In genomic region chr8:70762118-70762517, GRCm38 (mm10) we compare ENCODE assay signal across 13 mouse cellular contexts. TPM values are rescaled to one million over a fixed set of nuclear protein-coding genes. Genes with fewer than 3 reads are reported as not detected.
DNase-seq lines count a peak whose midpoint lies in the region; ATAC-seq and TF ChIP-seq lines count a peak whose summit lies in the region.
"Had no signal": no experiment of that assay in that cellular context is flagged by ENCODE, and none has a peak within 500 bp of the region (broad histone marks: within the 10 kb centered on the region; RNA-seq: fewer than 3 reads in every experiment).

No protein-coding gene starts in this region.

- H3K27ac ChIP-seq in MEL (ENCODE audit: control insufficient read depth, low read depth, low read length), result peak overlapping the region; percentile 83
- peak overlapping the region; percentile 53; the same call in 1 of the 2 replicates for H3K27ac ChIP-seq in liver, embryonic 11.5 days (ENCODE audit: low read depth, low read length)
- H3K27ac ChIP-seq in midbrain, embryonic 10.5 days (replicated peaks), result no peak overlapping the region
- H3K27ac ChIP-seq in thymus, adult 2 months (ENCODE audit: control insufficient read depth, insufficient read depth, low read length), result no peak overlapping the region

- intact Hi-C loops in gastrocnemius, postnatal 14 days (cut with DNase I; ENCODE audit: low total_unique reads), result no loop called here

- DNase-seq in gastrocnemius, postnatal 14 days, result peak; percentile 4
- no peak for DNase-seq in gastrocnemius, adult 8-10 months (ENCODE audit: low spot score in 2 of 2)
- DNase-seq in 416B (ENCODE audit: low read depth) (peak; percentile 54), MEL (ENCODE audit: low read depth, low spot score) (peak; percentile 81)
- DNase-seq in liver, embryonic 11.5 days (ENCODE audit: low spot score), result no peak
- DNase-seq in midbrain, embryonic 10.5 days (ENCODE audit: low spot score), result no peak
- DNase-seq in lung, postnatal 4 days, result no peak
- no peak for DNase-seq in thymus, adult 2 months
- DNase-seq: kidney, adult 8-10 months; thymus, postnatal 4 days had no signal

- peaks cover 11% of the 10 kb centered on the region for H3K79me2 ChIP-seq in MEL (ENCODE audit: control insufficient read depth, insufficient read depth, low read length, poor library complexity)

- no peaks in the 10 kb centered on the region for H3K9me3 ChIP-seq in MEL (replicated peaks; ENCODE audit: insufficient read depth, low read length)
- H3K9me3 ChIP-seq in liver, embryonic 11.5 days (ENCODE audit: control insufficient read depth, low read length), result no peaks in the 10 kb centered on the region
- H3K9me3 ChIP-seq in midbrain, embryonic 10.5 days (replicated peaks), result no peaks in the 10 kb centered on the region
- H3K9me3 ChIP-seq: hindbrain, embryonic 12.5 days had no signal

- peak in 1 of 2 experiments; percentile 40; a peak in 1 of 4 replicates for TF ChIP-seq POLR2A in MEL (IDR thresholded peaks at IDR 0.05; ENCODE audit: control insufficient read depth in 1 of 2, insufficient read depth in 1 of 2, low read depth in 1 of 2, low read length in 2 of 2, poor library complexity in 1 of 2)
- TF ChIP-seq POLR2A in thymus, adult 2 months (IDR thresholded peaks at IDR 0.05; ENCODE audit: control insufficient read depth, extremely low read depth, insufficient read depth, low read length, poor library complexity), result no peak

- TF ChIP-seq RAD21 in MEL (IDR thresholded peaks at IDR 0.05; ENCODE audit: low read depth, low read length), result no peak

- H3K9ac ChIP-seq in MEL (ENCODE audit: control insufficient read depth, low read depth, low read length, poor library complexity, severe bottlenecking), result peak overlapping the region; percentile 83; the same call in 1 of the 2 replicates
- peak overlapping the region; percentile 32; the same call in 1 of the 2 replicates for H3K9ac ChIP-seq in liver, embryonic 11.5 days (ENCODE audit: low read depth, low read length)
- H3K9ac ChIP-seq: hindbrain, embryonic 12.5 days had no signal

- 0 out of 2 replicates have a peak overlapping the region, but pooled peaks have one; percentile 24 for H3K4me2 ChIP-seq in liver, embryonic 11.5 days

- no peak overlapping the region for H3K4me3 ChIP-seq in MEL (ENCODE audit: control insufficient read depth in 1 of 2, insufficient read depth in 1 of 2, low read depth in 2 of 2, low read length in 2 of 2)
- no peak overlapping the region for H3K4me3 ChIP-seq in liver, embryonic 11.5 days (ENCODE audit: low read depth, low read length)
- H3K4me3 ChIP-seq in midbrain, embryonic 10.5 days, result no peak overlapping the region
- H3K4me3 ChIP-seq in thymus, adult 2 months (ENCODE audit: control insufficient read depth, insufficient read depth, low read length), result no peak overlapping the region
- H3K4me3 ChIP-seq: hindbrain, embryonic 12.5 days had no signal

- no peak for TF ChIP-seq EP300 in MEL (IDR thresholded peaks at IDR 0.05; ENCODE audit: low read depth in 1 of 2, low read length in 2 of 2)

- H3K27me3 ChIP-seq in MEL (ENCODE audit: control insufficient read depth in 1 of 2, insufficient read depth in 2 of 2, low read length in 2 of 2), result no peaks in the 10 kb centered on the region
- H3K27me3 ChIP-seq in liver, embryonic 11.5 days (replicated peaks; ENCODE audit: control insufficient read depth, insufficient read depth, low read length), result no peaks in the 10 kb centered on the region
- H3K27me3 ChIP-seq in midbrain, embryonic 10.5 days (ENCODE audit: low read depth, poor library complexity, severe bottlenecking), result peaks cover 36% of the 10 kb centered on the region
- H3K27me3 ChIP-seq in thymus, adult 2 months (ENCODE audit: control insufficient read depth, insufficient read depth, low read length), result no peaks in the 10 kb centered on the region
- H3K27me3 ChIP-seq: CH12.LX had no signal

- no peak for TF ChIP-seq CTCF in MEL (IDR thresholded peaks at IDR 0.05 in 2 of 3, conservative IDR thresholded peaks at IDR 0.05 in 1 of 3; ENCODE audit: control insufficient read depth in 1 of 3, insufficient read depth in 1 of 3, low read depth in 2 of 3, low read length in 3 of 3, poor library complexity in 1 of 3, severe bottlenecking in 1 of 3)
- no peak for TF ChIP-seq CTCF in thymus, adult 2 months (IDR thresholded peaks at IDR 0.05; ENCODE audit: borderline replicate concordance, control insufficient read depth, extremely low read depth, insufficient read depth, low read length, poor library complexity)

- H3K36me3 ChIP-seq in MEL (ENCODE audit: control insufficient read depth in 1 of 2, insufficient read depth in 2 of 2, low read length in 2 of 2), result peaks cover 0 to 23% of the 10 kb centered on the region in 2 experiments; a peak in 2 of 4 replicates
- no peaks in the 10 kb centered on the region for H3K36me3 ChIP-seq in liver, embryonic 11.5 days (ENCODE audit: control insufficient read depth, insufficient read depth, low read length)
- peaks cover 13% of the 10 kb centered on the region for H3K36me3 ChIP-seq in midbrain, embryonic 10.5 days
- H3K36me3 ChIP-seq in thymus, adult 2 months (ENCODE audit: control insufficient read depth, insufficient read depth, low read length), result no peaks in the 10 kb centered on the region

- peaks cover 12 to 34% of the 10 kb centered on the region in 2 experiments for H3K4me1 ChIP-seq in MEL (ENCODE audit: control insufficient read depth in 1 of 2, insufficient read depth in 2 of 2, low read length in 2 of 2)
- H3K4me1 ChIP-seq in liver, embryonic 11.5 days (replicated peaks; ENCODE audit: control insufficient read depth, insufficient read depth, low read length), result peaks cover 68% of the 10 kb centered on the region
- H3K4me1 ChIP-seq in midbrain, embryonic 10.5 days, result peaks cover 58% of the 10 kb centered on the region
- peaks cover 26% of the 10 kb centered on the region for H3K4me1 ChIP-seq in thymus, adult 2 months (replicated peaks; ENCODE audit: control insufficient read depth, insufficient read depth, low read length)

- ATAC-seq in liver, embryonic 11.5 days (replicated peaks; ENCODE audit: low FRiP score), result no peak

- 59% methylated on average over 1 of the region's 1 CpGs for WGBS in liver, embryonic 11.5 days
- 89% methylated on average over 1 of the region's 1 CpGs for WGBS in midbrain, embryonic 10.5 days
- WGBS in thymus, adult 2 months, result 47% methylated on average over 1 of the region's 1 CpGs

TF ChIP-seq in MEL, 35 proteins besides CTCF, POLR2A, EP300 and RAD21 (continues in another document):
- TF ChIP-seq E2F4 (IDR thresholded peaks at IDR 0.05; ENCODE audit: borderline replicate concordance, low read depth, low read length), result no peak
- TF ChIP-seq CHD1 (IDR thresholded peaks at IDR 0.05; ENCODE audit: low read depth, low read length), result no peak
- peak; percentile 35; the same call in 1 of the 2 replicates for TF ChIP-seq NELFE (IDR thresholded peaks at IDR 0.05; ENCODE audit: low read depth, low read length)

RNA-seq across cellular contexts. Expression of gene Mpv17l2, which starts 1.4 kb away (rescaled TPM):
- total RNA-seq in gastrocnemius, postnatal 14 days (2021), result 10 to 100 TPM; 28.3 to 31.9 TPM
- total RNA-seq in gastrocnemius, adult 8-10 months (2022), result 10 to 100 TPM; 19.7 to 24.6 (median 22.2) TPM
- total RNA-seq in MEL (2012; rRNA removed), result 41.9 and 52.8 TPM in 2 replicates
- 100 to 1,000 TPM in 1 of 2 experiments, not detected in 1; 102 TPM for polyA plus RNA-seq in MEL (2012; ENCODE audit: insufficient read depth in 1 of 2, insufficient read length in 2 of 2, low read depth in 1 of 2, low replicate concordance in 2 of 2, missing spikeins in 1 of 2)
- 67.7 and 76.4 TPM in 2 replicates for polyA plus RNA-seq in liver, embryonic 11.5 days (2014; fragmentation: Nextera tagmentation; extraction: Ambion mirVana)
- polyA plus RNA-seq in midbrain, embryonic 10.5 days (2016; fragmentation: Nextera tagmentation; extraction: Ambion mirVana), result 31.7 and 34.6 TPM in 2 replicates
- polyA plus RNA-seq in thymus, adult 2 months (2012; rRNA removed), result 72.9 and 103 TPM in 2 replicates

RNA-seq across cellular contexts. Expression of gene Rab3a, which starts 7.6 kb away (rescaled TPM):
- total RNA-seq in gastrocnemius, postnatal 14 days (2021), result 10 to 100 TPM; 44.3 to 45.1 TPM
- total RNA-seq in gastrocnemius, adult 8-10 months (2022), result 10 to 100 TPM; 28.5 to 34.0 (median 32.3) TPM
- total RNA-seq in MEL (2012; rRNA removed), result 1.8 TPM in 2 replicates
- 1 to 10 TPM in 1 of 2 experiments, not detected in 1; 5.6 TPM for polyA plus RNA-seq in MEL (2012; ENCODE audit: insufficient read depth in 1 of 2, insufficient read length in 2 of 2, low read depth in 1 of 2, low replicate concordance in 2 of 2, missing spikeins in 1 of 2)
- polyA plus RNA-seq in liver, embryonic 11.5 days (2014; fragmentation: Nextera tagmentation; extraction: Ambion mirVana), result 6.3 and 6.9 TPM in 2 replicates
- polyA plus RNA-seq in midbrain, embryonic 10.5 days (2016; fragmentation: Nextera tagmentation; extraction: Ambion mirVana), result 17.2 and 40.7 TPM in 2 replicates
- 17.8 and 20.8 TPM in 2 replicates for polyA plus RNA-seq in thymus, adult 2 months (2012; rRNA removed)

RNA-seq across cellular contexts. Expression of gene Pik3r2, which starts 14.4 kb away (rescaled TPM):
- total RNA-seq in gastrocnemius, postnatal 14 days (2021), result 10 to 100 TPM; 23.0 to 27.9 TPM
- 10 to 100 TPM; 14.5 to 17.4 (median 16.0) TPM for total RNA-seq in gastrocnemius, adult 8-10 months (2022)
- total RNA-seq in MEL (2012; rRNA removed), result 23.7 and 25.4 TPM in 2 replicates
- polyA plus RNA-seq in MEL (2012; ENCODE audit: insufficient read depth in 1 of 2, insufficient read length in 2 of 2, low read depth in 1 of 2, low replicate concordance in 2 of 2, missing spikeins in 1 of 2), result 10 to 100 TPM in 1 of 2 experiments, not detected in 1; 37.8 TPM
- 41.5 and 44.6 TPM in 2 replicates for polyA plus RNA-seq in liver, embryonic 11.5 days (2014; fragmentation: Nextera tagmentation; extraction: Ambion mirVana)
- 66.2 and 66.6 TPM in 2 replicates for polyA plus RNA-seq in midbrain, embryonic 10.5 days (2016; fragmentation: Nextera tagmentation; extraction: Ambion mirVana)
- 124 and 136 TPM in 2 replicates for polyA plus RNA-seq in thymus, adult 2 months (2012; rRNA removed)

RNA-seq across cellular contexts. Expression of gene Pde4c, which starts 38.6 kb away (rescaled TPM):
- 1 to 10 TPM; 2.9 to 3.4 TPM for total RNA-seq in gastrocnemius, postnatal 14 days (2021)
- 1 to 10 TPM in 2 of 4 experiments, under 1 TPM in 2; 0.65 to 2.3 (median 1.1) TPM for total RNA-seq in gastrocnemius, adult 8-10 months (2022)
- total RNA-seq in MEL (2012; rRNA removed), result 0.65 and 0.75 TPM in 2 replicates
- 1 to 10 TPM in 1 of 2 experiments, not detected in 1; 3.0 TPM for polyA plus RNA-seq in MEL (2012; ENCODE audit: insufficient read depth in 1 of 2, insufficient read length in 2 of 2, low read depth in 1 of 2, low replicate concordance in 2 of 2, missing spikeins in 1 of 2)
- polyA plus RNA-seq in liver, embryonic 11.5 days (2014; fragmentation: Nextera tagmentation; extraction: Ambion mirVana), result 0.83 and 1.3 TPM in 2 replicates
- polyA plus RNA-seq in midbrain, embryonic 10.5 days (2016; fragmentation: Nextera tagmentation; extraction: Ambion mirVana), result 0.72 and 0.78 TPM in 2 replicates
- polyA plus RNA-seq in thymus, adult 2 months (2012; rRNA removed), result 4.9 and 6.2 TPM in 2 replicates
- polyA plus RNA-seq: macrophage had no signal

RNA-seq across cellular contexts. Expression of gene Mast3, which starts 42.7 kb away (rescaled TPM):
- 1 to 10 TPM; 5.2 to 7.0 TPM for total RNA-seq in gastrocnemius, postnatal 14 days (2021)
- total RNA-seq in gastrocnemius, adult 8-10 months (2022), result 1 to 10 TPM; 1.7 to 4.5 (median 2.4) TPM
- total RNA-seq in MEL (2012; rRNA removed), result 10.4 and 13.5 TPM in 2 replicates
- polyA plus RNA-seq in MEL (2012; ENCODE audit: insufficient read depth in 1 of 2, insufficient read length in 2 of 2, low read depth in 1 of 2, low replicate concordance in 2 of 2, missing spikeins in 1 of 2), result 10 to 100 TPM in 1 of 2 experiments, not detected in 1; 54.7 TPM
- 18.2 and 19.3 TPM in 2 replicates for polyA plus RNA-seq in liver, embryonic 11.5 days (2014; fragmentation: Nextera tagmentation; extraction: Ambion mirVana)
- polyA plus RNA-seq in midbrain, embryonic 10.5 days (2016; fragmentation: Nextera tagmentation; extraction: Ambion mirVana), result 9.8 and 12.1 TPM in 2 replicates
- polyA plus RNA-seq in thymus, adult 2 months (2012; rRNA removed), result 615 and 696 TPM in 2 replicates

Comparison
In these comparisons a context has a peak if more than half of its experiments do, and no peak if none do; other contexts are left out.
1. DNase-seq: peak in gastrocnemius, postnatal 14 days (single experiment), 416B (single experiment) and MEL (single experiment); none in gastrocnemius, adult 8-10 months (0 of 2), liver, embryonic 11.5 days (single experiment), midbrain, embryonic 10.5 days (single experiment), lung, postnatal 4 days (0 of 2) and thymus, adult 2 months (single experiment).
2. H3K27ac ChIP-seq: peak in MEL (single experiment) and liver, embryonic 11.5 days (single experiment); none in midbrain, embryonic 10.5 days (single experiment) and thymus, adult 2 months (single experiment).